Mouse (Mus musculus): ENCODE data around the gene Sult2a6. TPM values are rescaled to one million over a fixed set of nuclear protein-coding genes. Genes with fewer than 3 reads are reported as not detected.

Gene Sult2a6
- not detected for polyA plus RNA-seq (2014; fragmentation: Illumina TruSeq; extraction: RNeasy Lipid Tissue Mini Kit (QIAGEN cat#74804); ENCODE audit: low read depth, low replicate concordance)

GRCm38 (mm10) chr7:14254770-14255169 is at the start of gene Sult2a6:
Sult2a6 (minus strand) TSS chr7:14254870.

Other genes starting within 250 kb of the Sult2a6 start
- not detected for gene Sult2a3, start 131.8 kb downstream of the Sult2a6 start, polyA plus RNA-seq (2014; fragmentation: Illumina TruSeq; extraction: RNeasy Lipid Tissue Mini Kit (QIAGEN cat#74804); ENCODE audit: low read depth, low replicate concordance)
- gene Obox8, start 78.7 kb upstream of the Sult2a6 start, polyA plus RNA-seq (2014; fragmentation: Illumina TruSeq; extraction: RNeasy Lipid Tissue Mini Kit (QIAGEN cat#74804); ENCODE audit: low read depth, low replicate concordance) = not detected
- not detected for gene Sult2a8, start 191.9 kb upstream of the Sult2a6 start, polyA plus RNA-seq (2014; fragmentation: Illumina TruSeq; extraction: RNeasy Lipid Tissue Mini Kit (QIAGEN cat#74804); ENCODE audit: low read depth, low replicate concordance)
- gene Sult2a7, start 239.4 kb upstream of the Sult2a6 start, polyA plus RNA-seq (2014; fragmentation: Illumina TruSeq; extraction: RNeasy Lipid Tissue Mini Kit (QIAGEN cat#74804); ENCODE audit: low read depth, low replicate concordance) = not detected